Mouse (Mus musculus) intestine, embryonic 16.5 days (tissue): Measurements from ENCODE around the gene Baz2a. TPM values are rescaled to one million over a fixed set of nuclear protein-coding genes. Genes with fewer than 3 reads are reported as not detected.

Source experiments
- microRNA counts: library from miRNA; unstranded; fragments of <30 nt; microRNA quantifications from one replicate; lab custom pipeline; 2016
- microRNA-seq: library from miRNA; unstranded; fragments of <30 nt; microRNA quantifications from one replicate; pipeline ENCODE4, GENCODE M21; 2016
- polyA plus RNA-seq: library from polyadenylated mRNA; unstranded; fragments of >200 nt; fragmentation: Nextera tagmentation; extraction: Ambion mirVana; gene quantifications from 2 replicates; pipeline ENCODE4 v1.2.1, GENCODE M21; 2015

Baz2a gene
- polyA plus RNA-seq, 1 experiment from 2014 or later = 9.6 TPM

MicroRNAs within 50 kb of the gene (microRNA counts, 519-probe panel; counts per million panel counts)
- microRNA mmu-miR-677 (lab: Ali Mortazavi, UCI) = 1,279 counts per million, percentile 6 among the panel's probes with 10 or more counts

Small RNA genes within 50 kb of the gene (microRNA-seq; reads per million reads assigned to microRNA genes)
- gene Mir677 = 11.4 reads per million, percentile 23 among the genes with 10 or more reads in this experiment

Other genes starting within 250 kb of the Baz2a start
- not detected in 2 replicates for gene Rdh19, start 241.6 kb upstream of the Baz2a start, polyA plus RNA-seq
- gene Rdh16f2, start 225.1 kb upstream of the Baz2a start, polyA plus RNA-seq = 0.27 and 0.49 TPM in 2 replicates
- gene Rdh7, start 202.8 kb upstream of the Baz2a start, polyA plus RNA-seq = 0.86 and 1.1 TPM in 2 replicates
- 0.17 and 0.33 TPM in 2 replicates for gene Sdr9c7, start 193.1 kb upstream of the Baz2a start, polyA plus RNA-seq
- gene Hsd17b6, start 84.0 kb upstream of the Baz2a start, polyA plus RNA-seq = 0.22 and 0.76 TPM in 2 replicates
- gene Prim1, start 76.4 kb upstream of the Baz2a start, polyA plus RNA-seq = 56.3 and 66.1 TPM in 2 replicates
- gene Naca, start 56.0 kb upstream of the Baz2a start, polyA plus RNA-seq = 686 and 732 TPM in 2 replicates
- 371 and 401 TPM in 2 replicates for gene Ptges3, start 32.6 kb upstream of the Baz2a start, polyA plus RNA-seq
- gene Atp5b, start 8.3 kb upstream of the Baz2a start, polyA plus RNA-seq = 3,551 and 3,599 TPM in 2 replicates
- 24.9 and 25.2 TPM in 2 replicates for gene Rbms2, start 88.7 kb downstream of the Baz2a start, polyA plus RNA-seq
- gene Gls2, start 102.9 kb downstream of the Baz2a start, polyA plus RNA-seq = 2.2 and 2.8 TPM in 2 replicates
- 36.1 and 40.1 TPM in 2 replicates for gene Spryd4, start 120.2 kb downstream of the Baz2a start, polyA plus RNA-seq
- gene Mip, start 134.3 kb downstream of the Baz2a start, polyA plus RNA-seq = 0.06 TPM in 1 of 2 replicates, not detected in the other
- 29.0 and 33.3 TPM in 2 replicates for gene Timeless, start 140.5 kb downstream of the Baz2a start, polyA plus RNA-seq
- gene Apon, start 162.5 kb downstream of the Baz2a start, polyA plus RNA-seq = 0.18 and 0.20 TPM in 2 replicates
- 1.5 and 3.5 TPM in 2 replicates for gene Apof, start 177.1 kb downstream of the Baz2a start, polyA plus RNA-seq
- 16.4 and 18.0 TPM in 2 replicates for gene Stat2, start 179.0 kb downstream of the Baz2a start, polyA plus RNA-seq
- gene Il23a, start 207.2 kb downstream of the Baz2a start, polyA plus RNA-seq = 0.44 and 0.53 TPM in 2 replicates
- 24.7 and 25.5 TPM in 2 replicates for gene Pan2, start 211.8 kb downstream of the Baz2a start, polyA plus RNA-seq
- gene Cnpy2, start 230.9 kb downstream of the Baz2a start, polyA plus RNA-seq = 295 and 297 TPM in 2 replicates
- 334 and 347 TPM in 2 replicates for gene Cs, start 246.2 kb downstream of the Baz2a start, polyA plus RNA-seq